Mouse (Mus musculus) bone marrow, adult 2 months (tissue): ENCODE results near the gene Wfdc6a. TPM values are rescaled to one million over a fixed set of nuclear protein-coding genes. Genes with fewer than 3 reads are reported as not detected.
"Not testable (repeated sequence)": the region's sequence is repeated elsewhere in the genome, so short reads cannot be mapped to it uniquely, and the experiment has no call there.

ENCODE experiments used
- H3K27ac ChIP-seq: fragments of 200-500 bp; 2 replicates; pipeline ENCODE4 v1.5.1; 2012; ENCODE audit warnings: low read depth, mild to moderate bottlenecking, control low read depth, inconsistent platforms, low read length; ENCODE audit not compliant: control insufficient read depth, poor library complexity, insufficient read depth
- H3K4me1 ChIP-seq: fragments of 200-500 bp; 2 replicates; pipeline ENCODE4 v1.6.1; 2011; ENCODE audit warnings: low read length; ENCODE audit not compliant: control insufficient read depth, insufficient read depth
- H3K4me3 ChIP-seq: fragments of 200-500 bp; replicated peaks from 2 replicates; pipeline ENCODE3; 2011; ENCODE audit warnings: mild to moderate bottlenecking, low read depth, low read length, control low read depth; ENCODE audit not compliant: control insufficient read depth
- CTCF ChIP-seq: fragments of 200-500 bp; IDR thresholded peaks from 2 replicates; pipeline ENCODE4 v1.5.1; 2011; ENCODE audit warnings: low read length, control low read depth; ENCODE audit not compliant: control insufficient read depth, insufficient read depth
- POLR2A ChIP-seq: fragments of 200-500 bp; IDR thresholded peaks from 2 replicates; pipeline ENCODE4 v1.6.1; 2011; ENCODE audit warnings: low read depth, mild to moderate bottlenecking, control low read depth, low read length, borderline replicate concordance; ENCODE audit not compliant: control insufficient read depth
- WGBS: fragments of 180-500 bp; shearing (Covaris S2); methylation state at CpG from one replicate; pipeline ENCODE4 v1.1.7; 2018; 5-methylcytosine and 5-hydroxymethylcytosine counted together
- polyA plus RNA-seq: library from polyadenylated mRNA; stranded (reverse); fragments of >200 nt; gene quantifications from 2 replicates; pipeline ENCODE4 v1.2.4, GENCODE M21; 2011; ENCODE audit warnings: low replicate concordance; ENCODE audit not compliant: missing spikeins, insufficient read depth, insufficient read length

Wfdc6a gene
- not detected in 2 replicates for polyA plus RNA-seq

GRCm38 (mm10) chr2:164585025-164585725, at the start of gene Wfdc6a:
TSS of gene Wfdc6a (minus strand) at chr2:164585447.
- WGBS, result 63% methylated on average over 13 of the region's 13 CpGs
- H3K4me3 ChIP-seq, H3K4me1 ChIP-seq, H3K27ac ChIP-seq: not testable (repeated sequence)

DNA sequence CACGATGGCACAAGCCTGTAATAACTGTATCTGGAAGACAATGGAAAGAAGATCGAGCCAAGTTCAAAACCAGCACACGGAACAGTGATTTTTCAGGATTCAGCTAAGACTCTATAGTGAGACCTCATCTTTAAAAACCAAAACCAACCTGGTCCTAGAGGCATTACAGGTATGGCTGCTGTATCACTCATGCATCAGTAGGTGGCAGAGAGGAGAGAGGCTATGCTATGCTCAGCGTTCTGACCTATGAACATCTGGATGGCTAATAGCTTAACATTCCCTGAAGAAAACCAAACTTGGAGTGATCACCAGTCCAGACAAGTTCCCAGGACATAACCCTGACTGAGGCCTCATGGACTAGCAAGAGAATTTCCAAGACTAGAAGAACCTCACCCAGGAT, 36.5 kb upstream of the Wfdc6a start:
- TF ChIP-seq POLR2A (no peak), CTCF (no peak)
- Histone ChIP-seq H3K4me3 (no peak overlapping the region), H3K27ac (no peak overlapping the region), H3K4me1 (no peaks in the 10 kb centered on the region)
- WGBS, result 62% methylated on average over 4 of the region's 4 CpGs

GRCm38 (mm10) chr2:164619050-164619449, 33.8 kb upstream of the Wfdc6a start:
- no peaks in the 10 kb centered on the region for H3K4me1 ChIP-seq
- H3K27ac ChIP-seq, result no peak overlapping the region
- no peak for TF ChIP-seq POLR2A
- no peak overlapping the region for H3K4me3 ChIP-seq
- WGBS, result 77% methylated on average over 5 of the region's 5 CpGs

GRCm38 (mm10) chr2:164615386-164615785, 30.1 kb upstream of the Wfdc6a start:
- Histone ChIP-seq H3K4me3 (no peak overlapping the region), H3K4me1 (no peaks in the 10 kb centered on the region), H3K27ac (no peak overlapping the region)
- TF ChIP-seq CTCF, result no peak
- 83% methylated on average over 3 of the region's 3 CpGs for WGBS

DNA sequence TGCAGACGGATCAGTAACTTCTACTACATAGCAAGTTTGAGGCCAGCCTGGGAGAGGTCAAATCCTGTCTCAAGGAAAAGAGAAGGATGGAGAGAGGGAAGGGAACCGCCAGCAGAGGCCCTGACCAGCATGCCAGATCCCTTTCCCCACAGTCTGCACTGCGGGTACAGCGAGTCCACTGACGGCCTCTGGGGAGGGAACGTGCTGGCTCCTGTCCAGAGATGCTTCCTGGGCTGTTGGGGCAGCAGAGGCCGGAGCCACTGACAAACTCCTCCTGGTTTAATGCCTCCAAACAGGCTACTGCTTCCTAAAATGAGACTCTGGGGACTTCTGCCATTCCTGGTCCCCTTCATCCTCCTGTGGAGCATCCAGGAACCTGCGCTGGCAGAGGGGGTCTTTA, 28.2 kb upstream of the Wfdc6a start, which contains the start of the genes Wfdc6b and Wfdc8:
TSS of gene Wfdc6b (plus strand) at position 52 of the 400 bp plus-strand sequence.
TSS of gene Wfdc8 (minus strand) at position 156 of the 400 bp plus-strand sequence.
- 62% methylated on average over 8 of the region's 8 CpGs for WGBS
- not testable (repeated sequence) for H3K27ac ChIP-seq, H3K4me1 ChIP-seq, H3K4me3 ChIP-seq

DNA sequence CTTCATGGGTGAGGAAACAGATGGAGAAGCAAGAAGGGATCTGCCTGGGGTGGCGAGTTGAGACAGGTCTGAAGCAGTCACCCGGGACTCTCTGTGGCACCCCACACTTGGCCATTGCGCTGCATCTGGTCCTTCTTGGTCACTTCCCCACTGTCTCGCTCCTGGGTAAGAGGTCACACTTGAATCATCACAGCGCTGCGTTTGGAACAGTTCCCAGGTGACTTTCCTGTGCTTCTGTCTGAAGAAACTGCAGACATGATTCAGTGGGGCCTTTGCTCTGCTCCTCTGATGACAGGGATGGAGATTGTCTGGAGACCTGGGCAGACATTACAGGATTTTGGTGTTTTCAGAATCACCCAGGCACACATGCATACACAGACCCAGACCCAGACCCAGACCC, 23.5 kb upstream of the Wfdc6a start:
- TF ChIP-seq POLR2A, result no peak
- TF ChIP-seq CTCF, result no peak
- Histone ChIP-seq H3K4me3 (no peak overlapping the region), H3K4me1 (no peaks in the 10 kb centered on the region), H3K27ac (no peak overlapping the region)
- 61% methylated on average over 6 of the region's 6 CpGs for WGBS

DNA sequence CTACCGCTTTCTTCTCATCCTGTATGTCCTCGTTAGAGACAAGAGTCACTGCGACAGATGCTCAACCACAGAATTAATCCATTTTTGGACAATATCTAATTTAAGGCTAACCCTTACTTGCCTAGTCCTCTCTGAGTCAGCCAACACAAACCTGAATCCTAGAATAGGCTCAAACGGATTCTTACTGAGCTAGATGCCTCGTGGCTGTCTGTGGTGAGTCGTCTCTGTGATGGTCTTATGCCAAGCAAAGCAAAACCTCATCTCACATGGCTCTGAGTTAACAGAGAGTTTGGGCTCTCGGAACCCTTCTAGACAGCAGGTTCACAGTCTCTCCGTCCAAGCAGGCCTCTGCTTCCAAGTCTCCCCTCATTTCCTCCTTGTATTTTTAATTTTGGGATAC, 19.2 kb upstream of the Wfdc6a start:
- Histone ChIP-seq H3K4me1 (no peaks in the 10 kb centered on the region), H3K4me3 (no peak overlapping the region), H3K27ac (no peak overlapping the region)
- no peak for TF ChIP-seq CTCF
- TF ChIP-seq POLR2A, result no peak
- 76% methylated on average over 8 of the region's 8 CpGs for WGBS

DNA sequence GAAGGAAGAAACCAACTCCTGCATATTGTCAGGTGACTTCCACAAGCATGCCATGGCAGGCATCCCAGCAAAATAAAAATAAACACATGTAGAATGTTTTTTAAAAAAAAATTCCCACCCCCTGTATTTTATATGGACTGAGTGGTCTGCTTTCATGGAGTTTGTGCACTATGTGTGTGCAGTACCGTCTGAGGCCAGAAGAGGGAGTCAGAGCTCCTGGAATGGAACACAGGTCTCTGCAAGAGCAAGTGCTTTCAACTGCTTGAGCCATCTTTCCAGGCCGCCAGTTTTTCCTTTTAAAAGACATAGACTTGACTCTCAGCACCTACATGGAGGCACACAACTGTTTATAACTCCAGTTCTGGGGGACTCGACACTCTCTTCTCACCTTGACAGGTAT, 18.2 kb upstream of the Wfdc6a start:
- H3K4me1 ChIP-seq, result no peaks in the 10 kb centered on the region
- TF ChIP-seq CTCF (no peak), POLR2A (no peak)
- no peak overlapping the region for H3K27ac ChIP-seq
- 85% methylated on average over 3 of the region's 3 CpGs for WGBS
- no peak overlapping the region for H3K4me3 ChIP-seq

DNA sequence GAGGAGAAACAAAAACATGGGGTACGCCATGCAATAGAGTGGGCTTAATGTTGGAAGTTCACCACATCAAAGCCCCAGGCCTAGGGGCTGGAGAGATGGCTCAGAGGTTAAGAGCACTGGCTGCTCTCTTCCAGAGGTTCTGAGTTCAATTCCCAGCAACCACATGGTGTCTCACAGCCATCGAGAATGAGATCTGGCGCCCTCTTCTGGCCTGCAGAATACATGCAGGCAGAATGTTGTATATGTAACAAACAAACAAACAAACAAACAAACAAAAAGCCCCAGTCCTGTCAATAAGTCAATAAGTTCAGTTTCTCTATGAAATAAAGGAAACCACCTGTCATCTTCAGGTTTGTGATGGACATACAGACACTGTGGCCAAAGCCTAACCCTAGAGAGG, 14.9 kb upstream of the Wfdc6a start:
- Histone ChIP-seq H3K4me3 (no peak overlapping the region), H3K27ac (no peak overlapping the region), H3K4me1 (no peaks in the 10 kb centered on the region)
- peak; percentile 34 for TF ChIP-seq CTCF
- TF ChIP-seq POLR2A, result no peak
- 57% methylated on average over 3 of the region's 3 CpGs for WGBS
